In genomic region chr15:83010990-83011664, GRCm38 (mm10) we compare ENCODE assay signal across 8 mouse cellular contexts. TPM values are rescaled to one million over a fixed set of nuclear protein-coding genes. Genes with fewer than 3 reads are reported as not detected.
A peak's percentile ranks its signal among the peaks of the same experiment; 100 is the strongest.
DNase-seq lines count a peak whose midpoint lies in the region; ATAC-seq and TF ChIP-seq lines count a peak whose summit lies in the region.

No protein-coding gene starts in this region.

- 21% methylated on average over 15 of the region's 15 CpGs for WGBS in kidney, embryonic 15.5 days
- WGBS in limb, embryonic 15.5 days = 19% methylated on average over 15 of the region's 15 CpGs
- WGBS in stomach, embryonic 15.5 days = 41% methylated on average over 15 of the region's 15 CpGs

- no peak overlapping the region; the same call in 1 of the 2 replicates for H3K9ac ChIP-seq in kidney, embryonic 15.5 days
- peak overlapping the region; percentile 23; the same call in 1 of the 2 replicates for H3K9ac ChIP-seq in limb, embryonic 15.5 days
- no peak overlapping the region for H3K9ac ChIP-seq in stomach, embryonic 15.5 days

- H3K4me1 ChIP-seq in kidney, embryonic 15.5 days = peaks cover 60% of the 10 kb centered on the region
- H3K4me1 ChIP-seq in limb, embryonic 15.5 days = peaks cover 24% of the 10 kb centered on the region
- peaks cover 34% of the 10 kb centered on the region for H3K4me1 ChIP-seq in stomach, embryonic 15.5 days

- intact Hi-C loops in gastrocnemius, adult 2 months (cut with DNase I) = no loop called here

- DNase-seq in spleen, postnatal 36 days (ENCODE audit: low spot score in 2 of 2) = peak; percentile 24 to 30
- DNase-seq in spleen, postnatal 4 days (ENCODE audit: low spot score in 2 of 2) = no peak
- DNase-seq in frontal cortex, postnatal 25 days (ENCODE audit: low spot score in 2 of 2) = peak; percentile 65 to 71
- no peak for DNase-seq in gastrocnemius, adult 2 months
- DNase-seq in gastrocnemius, postnatal 4 days (ENCODE audit: low spot score in 2 of 2) = no peak

- H3K36me3 ChIP-seq in kidney, embryonic 15.5 days = no peaks in the 10 kb centered on the region
- H3K36me3 ChIP-seq in limb, embryonic 15.5 days = no peaks in the 10 kb centered on the region
- H3K36me3 ChIP-seq in stomach, embryonic 15.5 days = no peaks in the 10 kb centered on the region

- peak; percentile 38; the same call in 1 of the 2 replicates for ATAC-seq in kidney, embryonic 15.5 days (replicated peaks; ENCODE audit: low FRiP score)
- no peak for ATAC-seq in limb, embryonic 15.5 days (ENCODE audit: insufficient number of reproducible peaks, low FRiP score, low TSS enrichment, low read depth)
- peak; percentile 51; the same call in 1 of the 2 replicates for ATAC-seq in stomach, embryonic 15.5 days (ENCODE audit: insufficient read depth, low FRiP score, low read depth)

- no peak overlapping the region for H3K4me3 ChIP-seq in kidney, embryonic 15.5 days (replicated peaks)
- no peak overlapping the region for H3K4me3 ChIP-seq in limb, embryonic 15.5 days
- H3K4me3 ChIP-seq in stomach, embryonic 15.5 days (replicated peaks) = no peak overlapping the region
- no peak overlapping the region for H3K4me3 ChIP-seq in gastrocnemius, adult 2 months

- peak overlapping the region; percentile 45; the same call in 1 of the 2 replicates for H3K27ac ChIP-seq in kidney, embryonic 15.5 days
- H3K27ac ChIP-seq in limb, embryonic 15.5 days = no peak overlapping the region
- H3K27ac ChIP-seq in stomach, embryonic 15.5 days = no peak overlapping the region
- H3K27ac ChIP-seq in gastrocnemius, adult 2 months = no peak overlapping the region

- peaks cover 33% of the 10 kb centered on the region for H3K27me3 ChIP-seq in kidney, embryonic 15.5 days
- H3K27me3 ChIP-seq in limb, embryonic 15.5 days = peaks cover 12% of the 10 kb centered on the region; the same call in 1 of the 2 replicates
- H3K27me3 ChIP-seq in stomach, embryonic 15.5 days (replicated peaks) = no peaks in the 10 kb centered on the region

- no peak for TF ChIP-seq CTCF in gastrocnemius, adult 2 months (IDR thresholded peaks at IDR 0.05)

- no peak overlapping the region for H3K4me2 ChIP-seq in kidney, embryonic 15.5 days
- no peak overlapping the region for H3K4me2 ChIP-seq in limb, embryonic 15.5 days
- no peak overlapping the region for H3K4me2 ChIP-seq in stomach, embryonic 15.5 days

- no peaks in the 10 kb centered on the region for H3K9me3 ChIP-seq in kidney, embryonic 15.5 days (replicated peaks)
- H3K9me3 ChIP-seq in limb, embryonic 15.5 days = no peaks in the 10 kb centered on the region
- no peaks in the 10 kb centered on the region for H3K9me3 ChIP-seq in stomach, embryonic 15.5 days

RNA-seq across cellular contexts. Expression of gene Nfam1, which starts 22.0 kb away (rescaled TPM):
- 2.9 and 3.0 TPM in 2 replicates for polyA plus RNA-seq in kidney, embryonic 15.5 days (2015; fragmentation: Nextera tagmentation; extraction: Ambion mirVana)
- 4.7 and 5.2 TPM in 2 replicates for polyA plus RNA-seq in limb, embryonic 15.5 days (2015; fragmentation: Nextera tagmentation; extraction: Ambion mirVana)
- 5.6 and 5.9 TPM in 2 replicates for polyA plus RNA-seq in stomach, embryonic 15.5 days (2015; fragmentation: Nextera tagmentation; extraction: Ambion mirVana)
- under 1 TPM; 0.41 to 0.98 TPM for total RNA-seq in gastrocnemius, adult 2 months (2021)
- total RNA-seq in gastrocnemius, postnatal 4 days (2021) = 1 to 10 TPM; 2.5 to 4.2 TPM

RNA-seq across cellular contexts. Expression of gene Tcf20, which starts 23.5 kb away (rescaled TPM):
- polyA plus RNA-seq in kidney, embryonic 15.5 days (2015; fragmentation: Nextera tagmentation; extraction: Ambion mirVana) = 8.4 and 9.3 TPM in 2 replicates
- polyA plus RNA-seq in limb, embryonic 15.5 days (2015; fragmentation: Nextera tagmentation; extraction: Ambion mirVana) = 8.5 and 10.5 TPM in 2 replicates
- 8.3 and 8.6 TPM in 2 replicates for polyA plus RNA-seq in stomach, embryonic 15.5 days (2015; fragmentation: Nextera tagmentation; extraction: Ambion mirVana)
- 10 to 100 TPM; 28.9 to 33.6 TPM for total RNA-seq in gastrocnemius, adult 2 months (2021)
- 10 to 100 TPM; 51.0 to 58.8 TPM for total RNA-seq in gastrocnemius, postnatal 4 days (2021)

Comparison
In these comparisons a context has a peak if more than half of its experiments do, and no peak if none do; other contexts are left out.
1. DNase-seq: peak in spleen, postnatal 36 days (2 of 2) and frontal cortex, postnatal 25 days (2 of 2); none in spleen, postnatal 4 days (0 of 2), gastrocnemius, adult 2 months (single experiment) and gastrocnemius, postnatal 4 days (0 of 2).